In the genomic region with DNA sequence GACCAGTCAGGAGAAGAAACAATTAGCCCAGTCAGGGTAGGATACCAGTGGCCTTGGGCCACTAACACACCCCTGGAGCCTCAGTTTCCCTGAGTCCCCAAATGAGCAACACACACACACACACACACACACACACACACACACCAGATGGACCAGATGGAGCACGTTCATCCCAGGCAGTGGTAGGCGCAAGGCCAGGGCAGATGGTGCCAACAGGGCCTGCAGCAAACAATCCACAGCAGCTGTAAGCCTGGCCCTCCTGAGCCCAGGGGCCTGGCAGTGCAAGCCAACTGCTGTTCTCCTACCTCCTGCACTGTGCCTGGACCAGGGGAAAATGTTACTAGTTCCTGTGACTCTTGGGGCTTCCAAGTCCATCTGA, we compare ENCODE assay signal across 10 mouse cellular contexts. TPM values are rescaled to one million over a fixed set of nuclear protein-coding genes. Genes with fewer than 3 reads are reported as not detected.
DNase-seq lines count a peak whose midpoint lies in the region; ATAC-seq and TF ChIP-seq lines count a peak whose summit lies in the region.
"Had no signal": no experiment of that assay in that cellular context is flagged by ENCODE, and none has a peak within 500 bp of the region (broad histone marks: within the 10 kb centered on the region; RNA-seq: fewer than 3 reads in every experiment).

No protein-coding gene starts in this region.

- peak; percentile 26; the same call in 1 of the 2 replicates for ATAC-seq in embryonic facial prominence, embryonic 14.5 days (ENCODE audit: low read depth)
- peak; percentile 73 for ATAC-seq in hindbrain, postnatal 0 days
- ATAC-seq in intestine, embryonic 15.5 days = no peak
- no peak for ATAC-seq in liver, embryonic 12.5 days
- no peak for ATAC-seq in megakaryocyte progenitor cell, adult 5-6 weeks (replicated peaks; ENCODE audit: poor library complexity)
- ATAC-seq: inflammation-experienced regulatory T-cells, adult 6 months had no signal

- H3K36me3 ChIP-seq in embryonic facial prominence, embryonic 14.5 days (ENCODE audit: control insufficient read depth, insufficient read depth, low read length) = no peaks in the 10 kb centered on the region
- no peaks in the 10 kb centered on the region for H3K36me3 ChIP-seq in hindbrain, postnatal 0 days (ENCODE audit: insufficient read depth, low read length)
- no peaks in the 10 kb centered on the region for H3K36me3 ChIP-seq in intestine, embryonic 15.5 days
- 0 out of 2 replicates have a peak, but pooled peaks cover under 1% of the 10 kb centered on the region for H3K36me3 ChIP-seq in liver, embryonic 12.5 days

- no peaks in the 10 kb centered on the region for H3K9me3 ChIP-seq in embryonic facial prominence, embryonic 14.5 days (ENCODE audit: control insufficient read depth, low read length)
- H3K9me3 ChIP-seq in hindbrain, postnatal 0 days (ENCODE audit: low read length) = no peaks in the 10 kb centered on the region
- H3K9me3 ChIP-seq in intestine, embryonic 15.5 days = no peaks in the 10 kb centered on the region
- no peaks in the 10 kb centered on the region for H3K9me3 ChIP-seq in liver, embryonic 12.5 days (replicated peaks)

- WGBS in embryonic facial prominence, embryonic 14.5 days = 20% methylated on average over 1 of the region's 2 CpGs
- WGBS in hindbrain, postnatal 0 days = 0% methylated on average over 2 of the region's 2 CpGs
- 53% methylated on average over 2 of the region's 2 CpGs for WGBS in intestine, embryonic 15.5 days
- 69% methylated on average over 2 of the region's 2 CpGs for WGBS in liver, embryonic 12.5 days (ENCODE audit: insufficient replicate concordance)

- no peak overlapping the region for H3K27ac ChIP-seq in embryonic facial prominence, embryonic 14.5 days (replicated peaks; ENCODE audit: low read depth, low read length)
- H3K27ac ChIP-seq in hindbrain, postnatal 0 days = peak overlapping the region; percentile 78
- no peak overlapping the region for H3K27ac ChIP-seq in intestine, embryonic 15.5 days
- H3K27ac ChIP-seq in liver, embryonic 12.5 days = no peak overlapping the region
- H3K27ac ChIP-seq: liver, embryonic 14.5 days had no signal

- H3K9ac ChIP-seq in embryonic facial prominence, embryonic 14.5 days (ENCODE audit: low read depth, low read length) = no peak overlapping the region
- no peak overlapping the region for H3K9ac ChIP-seq in hindbrain, postnatal 0 days (replicated peaks; ENCODE audit: low read length)
- no peak overlapping the region for H3K9ac ChIP-seq in intestine, embryonic 15.5 days
- H3K9ac ChIP-seq in liver, embryonic 12.5 days = no peak overlapping the region
- H3K9ac ChIP-seq: liver, embryonic 14.5 days had no signal

- H3K4me2 ChIP-seq in embryonic facial prominence, embryonic 14.5 days (ENCODE audit: low read depth, low read length) = no peak overlapping the region
- no peak overlapping the region for H3K4me2 ChIP-seq in hindbrain, postnatal 0 days (ENCODE audit: low read depth, low read length)
- no peak overlapping the region for H3K4me2 ChIP-seq in intestine, embryonic 15.5 days (replicated peaks)
- no peak overlapping the region for H3K4me2 ChIP-seq in liver, embryonic 12.5 days

- H3K27me3 ChIP-seq in embryonic facial prominence, embryonic 14.5 days (replicated peaks; ENCODE audit: control insufficient read depth, insufficient read depth, low read length) = no peaks in the 10 kb centered on the region
- no peaks in the 10 kb centered on the region for H3K27me3 ChIP-seq in hindbrain, postnatal 0 days (ENCODE audit: insufficient read depth, low read length)
- H3K27me3 ChIP-seq in intestine, embryonic 15.5 days (replicated peaks) = no peaks in the 10 kb centered on the region
- 0 out of 2 replicates have a peak, but pooled peaks cover 16% of the 10 kb centered on the region for H3K27me3 ChIP-seq in liver, embryonic 12.5 days (replicated peaks)

- DNase-seq in gastrocnemius, postnatal 10 days = peak; percentile 31
- DNase-seq in gastrocnemius, adult 18-20 months (ENCODE audit: low spot score) = no peak
- DNase-seq in Muller cell, postnatal 12 days (ENCODE audit: inconsistent ontology term) = peak; percentile 44
- peak; percentile 35 for DNase-seq in embryonic facial prominence, embryonic 14.5 days (ENCODE audit: low spot score)
- DNase-seq in hindbrain, postnatal 0 days (ENCODE audit: low spot score) = peak; percentile 76

- H3K4me3 ChIP-seq in embryonic facial prominence, embryonic 14.5 days (ENCODE audit: low read depth, low read length) = no peak overlapping the region
- no peak overlapping the region for H3K4me3 ChIP-seq in hindbrain, postnatal 0 days (ENCODE audit: low read length)
- H3K4me3 ChIP-seq in intestine, embryonic 15.5 days (replicated peaks) = no peak overlapping the region
- no peak overlapping the region for H3K4me3 ChIP-seq in liver, embryonic 12.5 days

- no peaks in the 10 kb centered on the region for H3K4me1 ChIP-seq in embryonic facial prominence, embryonic 14.5 days (ENCODE audit: control insufficient read depth, insufficient read depth, low read length)
- peaks cover 15% of the 10 kb centered on the region for H3K4me1 ChIP-seq in hindbrain, postnatal 0 days (ENCODE audit: insufficient read depth, low read length)
- 0 out of 2 replicates have a peak, but pooled peaks cover 2% of the 10 kb centered on the region for H3K4me1 ChIP-seq in intestine, embryonic 15.5 days (replicated peaks)
- peaks cover 20% of the 10 kb centered on the region for H3K4me1 ChIP-seq in liver, embryonic 12.5 days

- TF ChIP-seq CTCF in hindbrain, postnatal 0 days (IDR thresholded peaks at IDR 0.05; ENCODE audit: low read depth) = no peak

RNA-seq across cellular contexts. Expression of a gene that starts 13.4 kb away (rescaled TPM):
- total RNA-seq in gastrocnemius, postnatal 10 days (2021) = 10 to 100 TPM; 91.5 to 93.1 TPM
- 100 to 1,000 TPM; 113 to 121 TPM for total RNA-seq in gastrocnemius, adult 18-20 months (2021)
- 180 and 213 TPM in 2 replicates for polyA plus RNA-seq in embryonic facial prominence, embryonic 14.5 days (2014; fragmentation: Nextera tagmentation; extraction: Ambion mirVana)
- total RNA-seq in hindbrain, postnatal 0 days (2014; rRNA removed) = 193 and 214 TPM in 2 replicates
- polyA plus RNA-seq in hindbrain, postnatal 0 days (2015; fragmentation: Nextera tagmentation; extraction: Ambion mirVana) = 119 and 122 TPM in 2 replicates
- polyA plus RNA-seq in intestine, embryonic 15.5 days (2015; fragmentation: Nextera tagmentation; extraction: Ambion mirVana) = 203 and 216 TPM in 2 replicates
- 587 and 597 TPM in 2 replicates for polyA plus RNA-seq in liver, embryonic 12.5 days (2016; fragmentation: Nextera tagmentation; extraction: Ambion mirVana)
- 241 TPM in 2 replicates for total RNA-seq in megakaryocyte progenitor cell, adult 5-6 weeks (2015)
- total RNA-seq in megakaryocyte progenitor cell, adult 5-6 weeks (2017) = 406 and 410 TPM in 2 replicates

Comparison
In these comparisons a context has a peak if more than half of its experiments do, and no peak if none do; other contexts are left out.
1. ATAC-seq: peak in embryonic facial prominence, embryonic 14.5 days (single experiment) and hindbrain, postnatal 0 days (single experiment); none in intestine, embryonic 15.5 days (single experiment), liver, embryonic 12.5 days (single experiment) and megakaryocyte progenitor cell, adult 5-6 weeks (single experiment).